Mouse (Mus musculus): ENCODE data around the gene Bud13. TPM values are rescaled to one million over a fixed set of nuclear protein-coding genes. Genes with fewer than 3 reads are reported as not detected.

Bud13 gene
- polyA plus RNA-seq (2014; fragmentation: Illumina TruSeq; extraction: RNeasy Lipid Tissue Mini Kit (QIAGEN cat#74804); ENCODE audit: insufficient read depth, low read depth, low replicate concordance), result 7.4 TPM

DNA sequence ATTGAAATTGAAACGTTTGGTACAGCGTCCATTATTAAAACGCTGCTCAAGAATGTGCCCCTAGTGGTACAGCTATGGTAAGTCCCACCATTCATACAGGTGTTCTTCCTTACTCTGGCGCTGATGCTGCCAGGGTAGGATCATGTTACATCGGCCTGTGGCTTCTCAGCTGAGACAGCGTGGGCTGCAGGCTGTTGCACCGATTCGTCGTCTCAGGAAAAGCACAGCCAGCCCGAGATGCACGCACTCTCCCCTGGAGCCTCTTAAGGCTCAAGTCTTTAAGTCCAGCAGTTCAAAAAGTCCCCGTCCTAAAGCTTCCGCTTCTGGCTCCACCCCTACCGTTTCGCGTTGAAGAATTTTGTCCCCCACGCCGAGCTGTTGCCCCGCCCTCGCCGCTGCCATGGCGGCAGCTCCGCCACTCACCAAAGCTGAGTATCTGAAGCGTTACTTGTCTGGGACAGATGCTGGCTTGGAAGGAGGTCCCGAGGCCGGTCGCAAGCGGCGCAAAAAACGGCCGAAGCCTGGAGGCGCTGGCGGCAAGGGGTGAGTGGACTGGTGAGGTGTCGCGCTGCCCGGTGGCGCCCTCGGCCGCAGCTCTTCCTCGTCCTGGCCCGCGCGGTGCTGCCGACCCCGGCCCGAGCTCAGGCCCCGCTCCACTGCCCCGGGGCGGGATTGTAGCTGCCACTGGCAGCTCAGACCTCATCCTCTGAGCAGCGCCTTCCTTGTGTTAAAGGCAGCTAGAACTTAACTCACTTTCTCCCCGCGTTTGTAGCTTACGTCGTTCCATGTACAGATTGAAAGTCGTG, at the start of gene Bud13:
Gene Bud13, plus strand, starts transcription at position 378 of the 806 bp plus-strand sequence.

DNA sequence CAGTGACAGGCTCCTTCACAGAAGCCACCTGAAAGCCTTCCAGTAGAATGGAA, 47.4 kb upstream of the Bud13 start, which contains the start of gene Apoc3:
Gene Apoc3, minus strand, starts transcription at position 41 of the 53 bp plus-strand sequence.

DNA sequence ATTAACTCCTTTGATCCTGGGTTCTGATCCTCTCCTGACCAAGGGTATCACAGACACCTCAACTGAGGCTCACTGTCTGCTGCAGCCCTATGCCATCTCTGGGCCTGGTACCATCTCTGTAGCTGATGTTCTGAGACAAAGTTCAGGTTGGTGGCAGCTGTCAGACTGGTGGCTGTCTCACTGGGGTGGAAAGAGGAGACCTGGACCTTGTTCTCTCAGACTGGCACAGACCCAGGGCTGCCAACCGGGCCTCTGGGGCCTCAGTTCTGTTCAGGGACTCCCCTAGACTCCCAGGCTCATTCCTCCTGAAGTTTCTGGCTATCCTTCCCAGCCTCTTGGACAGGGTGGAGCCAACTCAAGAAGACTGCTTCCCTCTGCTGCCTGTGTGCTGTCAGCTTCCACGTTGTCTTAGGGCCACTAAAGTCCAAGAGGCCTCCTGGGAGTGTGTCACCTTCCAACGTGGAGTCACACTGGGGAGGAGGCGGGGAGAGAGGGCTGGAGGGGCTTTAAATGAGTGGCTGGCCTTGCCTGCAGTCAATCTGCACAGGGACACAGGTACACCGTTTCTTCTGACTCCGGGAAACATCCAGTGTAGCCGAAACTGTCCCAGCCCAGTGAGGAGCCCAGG, 42.2 kb upstream of the Bud13 start, which contains the start of gene Apoa4:
Gene Apoa4, plus strand, starts transcription at position 171 of the 628 bp plus-strand sequence.

DNA sequence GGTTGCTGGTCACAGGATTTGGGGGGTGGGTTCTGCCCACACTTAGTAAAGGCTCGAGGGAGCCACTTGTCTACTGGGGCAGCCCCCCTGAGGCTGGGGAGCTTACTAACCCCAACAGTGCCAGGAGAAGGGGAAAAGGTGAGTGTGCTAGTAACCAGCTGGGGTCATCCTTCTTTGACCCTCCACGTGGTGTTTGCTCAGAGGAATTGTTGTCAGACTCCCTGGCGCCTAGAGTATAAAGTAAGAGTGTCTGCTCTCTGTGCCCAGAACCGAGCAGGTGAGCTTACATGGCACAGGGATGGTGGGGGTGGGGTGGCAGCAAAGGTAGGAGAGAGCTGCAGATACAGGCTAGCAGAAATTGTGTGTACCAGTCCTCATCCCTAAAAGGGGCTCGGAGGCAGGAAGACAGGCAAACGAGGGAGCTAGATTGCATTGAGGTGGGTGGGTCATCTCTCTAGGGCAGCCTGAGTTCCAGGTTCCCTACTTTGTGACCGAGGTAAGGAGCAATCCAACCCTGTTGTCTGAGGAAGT, 14.4 kb upstream of the Bud13 start, which contains the start of gene Apoa5:
Gene Apoa5, plus strand, starts transcription at position 291 of the 531 bp plus-strand sequence.

DNA sequence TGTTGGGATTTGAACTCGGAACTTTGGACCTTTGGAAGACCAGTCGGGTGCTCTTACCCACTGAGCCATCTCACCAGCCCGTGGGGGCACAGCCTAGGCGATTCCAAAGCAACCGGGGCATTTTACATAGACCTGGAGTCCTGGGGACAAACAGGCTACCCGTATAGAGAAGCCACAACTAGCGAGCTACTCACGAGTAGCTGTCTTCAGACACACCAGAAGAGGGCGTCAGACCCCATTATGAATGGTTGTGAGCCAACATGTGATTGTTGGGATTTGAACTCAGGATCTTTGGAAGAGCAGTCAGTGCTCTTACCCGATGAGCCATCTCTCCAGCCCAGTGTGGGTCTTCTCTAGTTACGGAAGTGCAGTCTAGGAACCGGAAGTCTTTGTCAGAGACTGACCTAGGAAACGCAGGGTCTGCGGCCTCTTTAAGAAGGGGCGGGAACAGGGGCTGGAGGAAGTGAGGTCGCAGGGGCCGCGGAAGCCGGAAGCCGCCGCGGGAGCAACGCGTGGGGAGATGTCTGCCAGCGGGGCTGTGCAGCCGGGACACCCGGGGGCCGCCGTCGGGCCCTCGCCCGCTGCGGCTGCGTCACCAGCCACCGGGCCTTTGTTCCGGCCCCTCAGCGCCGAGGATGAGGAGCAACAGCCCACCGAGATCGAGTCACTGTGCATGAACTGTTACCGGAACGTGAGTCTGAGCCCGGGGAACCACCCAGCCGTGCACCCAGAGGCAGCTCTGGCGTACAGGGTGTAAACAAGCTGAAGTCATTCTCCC, 9.9 kb upstream of the Bud13 start, which contains the start of gene Zpr1:
Gene Zpr1, plus strand, starts transcription at position 388 of the 778 bp plus-strand sequence.

DNA sequence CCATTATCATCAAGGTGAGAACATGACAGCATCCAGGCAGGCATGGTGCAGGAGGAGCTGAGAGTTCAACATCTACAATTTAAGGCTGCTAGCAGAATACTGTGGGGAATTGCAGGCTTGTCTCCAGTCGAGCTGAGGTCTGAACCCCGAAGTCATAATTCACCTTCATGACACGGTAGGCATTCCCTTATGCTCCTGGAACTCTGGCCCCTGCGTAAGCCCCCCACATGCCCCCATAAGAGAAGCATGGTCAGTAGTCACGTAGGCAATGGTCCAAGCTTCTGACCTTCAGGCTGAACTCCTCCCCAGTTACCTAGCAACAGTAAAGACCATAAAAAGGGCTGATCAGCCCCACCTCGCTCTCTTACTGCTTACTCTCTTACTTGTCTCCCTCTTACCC, 37.1 kb downstream of the Bud13 start, which contains the start of gene 4931429L15Rik:
Gene 4931429L15Rik, minus strand, starts transcription at position 101 of the 400 bp plus-strand sequence.

Other genes starting within 250 kb of the Bud13 start
- 0.80 TPM for gene Apoa1, start 54.4 kb upstream of the Bud13 start, polyA plus RNA-seq (2014; fragmentation: Illumina TruSeq; extraction: RNeasy Lipid Tissue Mini Kit (QIAGEN cat#74804); ENCODE audit: insufficient read depth, low read depth, low replicate concordance)
- gene Apoc3, start 47.4 kb upstream of the Bud13 start, polyA plus RNA-seq (2014; fragmentation: Illumina TruSeq; extraction: RNeasy Lipid Tissue Mini Kit (QIAGEN cat#74804); ENCODE audit: insufficient read depth, low read depth, low replicate concordance), result 1.3 TPM
- not detected for gene Apoa4, start 42.3 kb upstream of the Bud13 start, polyA plus RNA-seq (2014; fragmentation: Illumina TruSeq; extraction: RNeasy Lipid Tissue Mini Kit (QIAGEN cat#74804); ENCODE audit: insufficient read depth, low read depth, low replicate concordance)
- gene Apoa5, start 14.4 kb upstream of the Bud13 start, polyA plus RNA-seq (2014; fragmentation: Illumina TruSeq; extraction: RNeasy Lipid Tissue Mini Kit (QIAGEN cat#74804); ENCODE audit: insufficient read depth, low read depth, low replicate concordance), result 0.13 TPM
- 25.2 TPM for gene Zpr1, start 9.9 kb upstream of the Bud13 start, polyA plus RNA-seq (2014; fragmentation: Illumina TruSeq; extraction: RNeasy Lipid Tissue Mini Kit (QIAGEN cat#74804); ENCODE audit: insufficient read depth, low read depth, low replicate concordance)
- not detected for gene 4931429L15Rik, start 37.0 kb downstream of the Bud13 start, polyA plus RNA-seq (2014; fragmentation: Illumina TruSeq; extraction: RNeasy Lipid Tissue Mini Kit (QIAGEN cat#74804); ENCODE audit: insufficient read depth, low read depth, low replicate concordance)